Mouse (Mus musculus) macrophage (primary cell): ENCODE data around the gene Gpr183. TPM values are rescaled to one million over a fixed set of nuclear protein-coding genes. Genes with fewer than 3 reads are reported as not detected.

Source experiments
- H3K27ac ChIP-seq: fragments of 350-480 bp; formaldehyde crosslinking; 2 replicates; pipeline ENCODE4 v1.9.0; 2021
- H3K36me3 ChIP-seq: fragments of 350-480 bp; formaldehyde crosslinking; 2 replicates; pipeline ENCODE4 v1.9.0; 2021; ENCODE audit errors: inconsistent target
- H3K4me3 ChIP-seq: fragments of 350-480 bp; formaldehyde crosslinking; 2 replicates; pipeline ENCODE4 v1.9.0; 2021; ENCODE audit errors: inconsistent target
- H3K79me2 ChIP-seq: fragments of 350-480 bp; formaldehyde crosslinking; 2 replicates; pipeline ENCODE4 v1.9.0; 2021; ENCODE audit errors: inconsistent target
- WGBS: methylation state at CpG from one replicate; pipeline ENCODE4 v1.1.7; 2026; ENCODE audit warnings: inconsistent platforms; ENCODE audit not compliant: missing documents; 5-methylcytosine and 5-hydroxymethylcytosine counted together
- polyA plus RNA-seq: library from polyadenylated mRNA; stranded (reverse); fragments of 250-400 nt; gene quantifications from 3 replicates; pipeline ENCODE4 v1.2.4, GENCODE M21; 2018; ENCODE audit warnings: inconsistent platforms
- total RNA-seq, 78 experiments: library from RNA; depleted of rRNA; stranded (reverse); fragments of 250-400 nt; gene quantifications; 1 replicate in 9 of 78; 2 replicates in 24 of 78; 3 replicates in 43 of 78; 4 replicates in 2 of 78; pipeline ENCODE4 v1.2.4; 2018; ENCODE audit warnings: inconsistent platforms in 56 of 78

Gpr183 gene
- 1 to 10 TPM in 13 of 26 experiments, under 1 TPM in 10, not detected in 3; 0.39 to 6.8 (median 1.9) TPM for total RNA-seq (2018; cell fraction: chromatin; rRNA removed)
- 10 to 100 TPM in 1 of 26 experiments, 1 to 10 TPM in 19, under 1 TPM in 6; 0.40 to 10.8 (median 3.0) TPM for total RNA-seq (2018; cell fraction: cytosol; rRNA removed)
- total RNA-seq (2018; cell fraction: nucleus; rRNA removed): 10 to 100 TPM in 1 of 26 experiments, 1 to 10 TPM in 19, under 1 TPM in 6; 0.17 to 27.4 (median 2.0) TPM
- polyA plus RNA-seq: 2.6 to 26.1 TPM (median 8.0 TPM) in 3 replicates

GRCm38 (mm10) chr14:121964990-121965389, at the start of gene Gpr183:
Gene Gpr183 (minus strand): TSS chr14:121965195.
- Histone ChIP-seq H3K79me2 (peaks cover 60% of the 10 kb centered on the region), H3K36me3 (no peaks in the 10 kb centered on the region), H3K27ac (peak within 1 kb of the TSS; percentile 80), H3K4me3 (peak within 1 kb of the TSS; percentile 48)
- WGBS: 5% methylated on average over 6 of the region's 6 CpGs

- Histone ChIP-seq H3K4me3 (no peak overlapping the region), H3K27ac (peak overlapping the region; percentile 69), H3K79me2 (no peaks in the 10 kb centered on the region), H3K36me3 (no peaks in the 10 kb centered on the region)
- WGBS: 5% methylated on average over 14 of the region's 14 CpGs
These were observed 48.5 kb upstream of the Gpr183 start for GRCm38 (mm10) chr14:122013417-122013951.

GRCm38 (mm10) chr14:122012814-122013213, 47.8 kb upstream of the Gpr183 start:
- H3K4me3 ChIP-seq: no peak overlapping the region
- no peaks in the 10 kb centered on the region for H3K79me2 ChIP-seq
- WGBS: 79% methylated on average over 13 of the region's 13 CpGs
- peak overlapping the region; percentile 69 for H3K27ac ChIP-seq
- H3K36me3 ChIP-seq: no peaks in the 10 kb centered on the region

GRCm38 (mm10) chr14:122012193-122012592, 47.2 kb upstream of the Gpr183 start:
- peak overlapping the region; percentile 69 for H3K27ac ChIP-seq
- no peak overlapping the region for H3K4me3 ChIP-seq
- H3K79me2 ChIP-seq: no peaks in the 10 kb centered on the region
- H3K36me3 ChIP-seq: no peaks in the 10 kb centered on the region
- WGBS: 64% methylated on average over 5 of the region's 5 CpGs

GRCm38 (mm10) chr14:122011768-122012167, 46.8 kb upstream of the Gpr183 start:
- Histone ChIP-seq H3K27ac (peak overlapping the region; percentile 69; the same call in 1 of the 2 replicates), H3K4me3 (no peak overlapping the region), H3K36me3 (no peaks in the 10 kb centered on the region), H3K79me2 (no peaks in the 10 kb centered on the region)
- WGBS: 93% methylated on average over 8 of the region's 8 CpGs

GRCm38 (mm10) chr14:122010301-122010700, 45.3 kb upstream of the Gpr183 start:
- Histone ChIP-seq H3K36me3 (no peaks in the 10 kb centered on the region), H3K79me2 (no peaks in the 10 kb centered on the region), H3K27ac (peak overlapping the region; percentile 78), H3K4me3 (no peak overlapping the region)
- WGBS: 45% methylated on average over 7 of the region's 7 CpGs

GRCm38 (mm10) chr14:122009502-122009901, 44.5 kb upstream of the Gpr183 start:
- H3K36me3 ChIP-seq: no peaks in the 10 kb centered on the region
- peak overlapping the region; percentile 78 for H3K27ac ChIP-seq
- 5% methylated on average over 13 of the region's 13 CpGs for WGBS

GRCm38 (mm10) chr14:122008261-122008660, 43.3 kb upstream of the Gpr183 start:
- Histone ChIP-seq H3K36me3 (no peaks in the 10 kb centered on the region), H3K27ac (no peak overlapping the region), H3K79me2 (no peaks in the 10 kb centered on the region), H3K4me3 (no peak overlapping the region)
- 87% methylated on average over 4 of the region's 4 CpGs for WGBS

More at GRCm38 (mm10) chr14:122009502-122009901, 44.5 kb upstream of the Gpr183 start:
- H3K4me3 ChIP-seq: no peak overlapping the region
- H3K79me2 ChIP-seq: no peaks in the 10 kb centered on the region

GRCm38 (mm10) chr14:122003812-122004211, 38.8 kb upstream of the Gpr183 start:
- no peak overlapping the region for H3K4me3 ChIP-seq
- H3K27ac ChIP-seq: no peak overlapping the region
- H3K79me2 ChIP-seq: no peaks in the 10 kb centered on the region; the same call in 1 of the 2 replicates
- H3K36me3 ChIP-seq: no peaks in the 10 kb centered on the region

GRCm38 (mm10) chr14:122002224-122002623, 37.2 kb upstream of the Gpr183 start:
- no peaks in the 10 kb centered on the region for H3K36me3 ChIP-seq
- 94% methylated on average over 7 of the region's 7 CpGs for WGBS

GRCm38 (mm10) chr14:122000346-122001105, 35.5 kb upstream of the Gpr183 start:
- no peak overlapping the region for H3K27ac ChIP-seq
- 97% methylated on average over 17 of the region's 17 CpGs for WGBS
- H3K36me3 ChIP-seq: no peaks in the 10 kb centered on the region
- H3K79me2 ChIP-seq: no peaks in the 10 kb centered on the region; the same call in 1 of the 2 replicates
- no peak overlapping the region for H3K4me3 ChIP-seq

More at GRCm38 (mm10) chr14:122002224-122002623, 37.2 kb upstream of the Gpr183 start:
- H3K4me3 ChIP-seq: no peak overlapping the region
- no peaks in the 10 kb centered on the region; the same call in 1 of the 2 replicates for H3K79me2 ChIP-seq
- H3K27ac ChIP-seq: no peak overlapping the region

GRCm38 (mm10) chr14:121999455-121999854, 34.5 kb upstream of the Gpr183 start:
- Histone ChIP-seq H3K36me3 (no peaks in the 10 kb centered on the region), H3K27ac (no peak overlapping the region), H3K4me3 (no peak overlapping the region), H3K79me2 (no peaks in the 10 kb centered on the region; the same call in 1 of the 2 replicates)
- WGBS: 86% methylated on average over 8 of the region's 8 CpGs

- Histone ChIP-seq H3K4me3 (no peak overlapping the region), H3K36me3 (no peaks in the 10 kb centered on the region), H3K79me2 (no peaks in the 10 kb centered on the region; the same call in 1 of the 2 replicates), H3K27ac (peak overlapping the region; percentile 62)
- 59% methylated on average over 8 of the region's 8 CpGs for WGBS
These were observed 31.8 kb upstream of the Gpr183 start for GRCm38 (mm10) chr14:121996786-121997185.

GRCm38 (mm10) chr14:121995557-121995870, 30.5 kb upstream of the Gpr183 start:
- Histone ChIP-seq H3K36me3 (no peaks in the 10 kb centered on the region), H3K79me2 (no peaks in the 10 kb centered on the region; the same call in 1 of the 2 replicates), H3K27ac (peak overlapping the region; percentile 57), H3K4me3 (no peak overlapping the region)
- 89% methylated on average over 1 of the region's 1 CpGs for WGBS
